Mouse (Mus musculus) MEL (cell line): Measurements from ENCODE around the gene Cfap206. TPM values are rescaled to one million over a fixed set of nuclear protein-coding genes. Genes with fewer than 3 reads are reported as not detected.
A peak's percentile ranks its signal among the peaks of the same experiment; 100 is the strongest.

Source experiments
- DNase-seq: peaks from one replicate; pipeline ENCODE4 v3.0.0; 2011; ENCODE audit warnings: low read depth, low spot score
- H3K27ac ChIP-seq: 2 replicates; pipeline ENCODE4 v1.5.1; 2012; ENCODE audit warnings: low read depth, mild to moderate bottlenecking, control low read depth, low read length, moderate library complexity; ENCODE audit not compliant: control insufficient read depth
- H3K27me3 ChIP-seq, 2 experiments: fragments of 150-350 bp in 1 of 2; sonication (generic) in 1 of 2; 2 replicates each; pipeline ENCODE4 v1.6.1; 2012; ENCODE audit warnings: low read length in 2 of 2, mild to moderate bottlenecking in 2 of 2, improper control_type of control experiment in 1 of 2, moderate library complexity in 1 of 2; ENCODE audit not compliant: insufficient read depth in 2 of 2, control insufficient read depth in 1 of 2
- H3K36me3 ChIP-seq, 2 experiments: 2 replicates each; pipeline ENCODE4 v1.6.1; 2012 to 2014; ENCODE audit warnings: low read length in 2 of 2, improper control_type of control experiment in 1 of 2, inconsistent platforms in 1 of 2, mild to moderate bottlenecking in 1 of 2; ENCODE audit not compliant: insufficient read depth in 2 of 2, control insufficient read depth in 1 of 2
- H3K4me1 ChIP-seq, 2 experiments: fragments of 150-350 bp in 1 of 2; sonication (generic) in 1 of 2; 2 replicates each; pipeline ENCODE4 v1.6.1; 2012; ENCODE audit warnings: low read length in 2 of 2, improper control_type of control experiment in 1 of 2, mild to moderate bottlenecking in 1 of 2; ENCODE audit not compliant: insufficient read depth in 2 of 2, control insufficient read depth in 1 of 2
- H3K4me3 ChIP-seq, 2 experiments: fragments of 150-350 bp in 1 of 2; sonication (generic) in 1 of 2; 2 replicates each; pipeline ENCODE4 v1.5.1; 2012; ENCODE audit warnings: low read depth in 2 of 2, low read length in 2 of 2, mild to moderate bottlenecking in 2 of 2, moderate library complexity in 2 of 2, control low read depth in 1 of 2, improper control_type of control experiment in 1 of 2; ENCODE audit not compliant: control insufficient read depth in 1 of 2, insufficient read depth in 1 of 2
- H3K79me2 ChIP-seq: 2 replicates; pipeline ENCODE4 v1.6.1; 2012; ENCODE audit warnings: mild to moderate bottlenecking, low read length, moderate library complexity; ENCODE audit not compliant: control insufficient read depth, poor library complexity, insufficient read depth
- H3K9ac ChIP-seq: 2 replicates; pipeline ENCODE4 v1.6.1; 2012; ENCODE audit warnings: low read depth, mild to moderate bottlenecking, control low read depth, low read length, moderate library complexity; ENCODE audit not compliant: control insufficient read depth, poor library complexity, severe bottlenecking
- H3K9me3 ChIP-seq: fragments of 150-350 bp; sonication (generic); replicated peaks from 2 replicates; pipeline ENCODE4 v1.6.1; 2012; ENCODE audit warnings: mild to moderate bottlenecking, low read length, improper control_type of control experiment, moderate library complexity; ENCODE audit not compliant: insufficient read depth
- CHD2 ChIP-seq: IDR thresholded peaks from 2 replicates; pipeline ENCODE4 v1.6.1; 2011; ENCODE audit warnings: low read length, improper control_type of control experiment
- CTCF ChIP-seq, 3 experiments: IDR thresholded peaks in 2 of 3; conservative IDR thresholded peaks in 1 of 3; 2 replicates each; pipeline ENCODE4 v1.5.1; 2011 to 2012; ENCODE audit warnings: low read length in 3 of 3, low read depth in 2 of 3, mild to moderate bottlenecking in 2 of 3, improper control_type of control experiment in 1 of 3, inconsistent platforms in 1 of 3, mixed read lengths in 1 of 3, moderate library complexity in 1 of 3; ENCODE audit not compliant: control insufficient read depth in 1 of 3, insufficient read depth in 1 of 3, poor library complexity in 1 of 3, severe bottlenecking in 1 of 3
- E2F4 ChIP-seq: IDR thresholded peaks from 2 replicates; pipeline ENCODE4 v1.6.1; 2011; ENCODE audit warnings: low read depth, low read length, improper control_type of control experiment, borderline replicate concordance
- ELF1 ChIP-seq: IDR thresholded peaks from 2 replicates; pipeline ENCODE4 v1.6.1; 2014; ENCODE audit warnings: low read depth, mild to moderate bottlenecking, inconsistent platforms, low read length, improper control_type of control experiment, moderate library complexity
- EP300 ChIP-seq, 2 experiments: IDR thresholded peaks; 2 replicates each; pipeline ENCODE4 v1.6.1; 2011; ENCODE audit warnings: improper control_type of control experiment in 2 of 2, low read length in 2 of 2, low read depth in 1 of 2, mild to moderate bottlenecking in 1 of 2
- ETS1 ChIP-seq: IDR thresholded peaks from 2 replicates; pipeline ENCODE4 v1.6.1; 2012; ENCODE audit warnings: low read depth, mild to moderate bottlenecking, inconsistent platforms, low read length, improper control_type of control experiment, moderate library complexity
- GABPA ChIP-seq: IDR thresholded peaks from 2 replicates; pipeline ENCODE4 v1.6.1; 2012; ENCODE audit warnings: low read depth, mild to moderate bottlenecking, inconsistent platforms, low read length, improper control_type of control experiment, moderate library complexity
- GATA1 ChIP-seq: IDR thresholded peaks from 2 replicates; pipeline ENCODE4 v1.6.1; 2011; ENCODE audit warnings: low read depth, low read length, improper control_type of control experiment
- JUND ChIP-seq: IDR thresholded peaks from 2 replicates; pipeline ENCODE4 v1.6.1; 2011; ENCODE audit warnings: low read depth, mild to moderate bottlenecking, improper control_type of control experiment, low read length
- MYB ChIP-seq: IDR thresholded peaks from 2 replicates; pipeline ENCODE4 v1.6.1; 2011; ENCODE audit warnings: mild to moderate bottlenecking, low read depth, low read length, improper control_type of control experiment
- NELFE ChIP-seq: IDR thresholded peaks from 2 replicates; pipeline ENCODE4 v1.6.1; 2011; ENCODE audit warnings: low read depth, low read length, improper control_type of control experiment
- NRF1 ChIP-seq: IDR thresholded peaks from 2 replicates; pipeline ENCODE4 v1.6.1; 2014; ENCODE audit warnings: low read depth, mild to moderate bottlenecking, inconsistent platforms, low read length, improper control_type of control experiment, moderate library complexity; ENCODE audit not compliant: poor library complexity, insufficient read depth, severe bottlenecking
- POLR2A ChIP-seq, 2 experiments: IDR thresholded peaks; 2 replicates each; pipeline ENCODE4 v1.6.1; 2011 to 2012; ENCODE audit warnings: low read length in 2 of 2, mild to moderate bottlenecking in 2 of 2, control low read depth in 1 of 2, improper control_type of control experiment in 1 of 2, low read depth in 1 of 2, moderate library complexity in 1 of 2; ENCODE audit not compliant: control insufficient read depth in 1 of 2, insufficient read depth in 1 of 2, poor library complexity in 1 of 2
- POLR2AphosphoS5 ChIP-seq: IDR thresholded peaks from 2 replicates; pipeline ENCODE4 v1.6.1; 2012; ENCODE audit warnings: low read depth, borderline replicate concordance, mild to moderate bottlenecking, inconsistent platforms, low read length, moderate library complexity, mixed read lengths
- RAD21 ChIP-seq: IDR thresholded peaks from 2 replicates; pipeline ENCODE4 v1.6.1; 2011; ENCODE audit warnings: mild to moderate bottlenecking, low read depth, low read length, improper control_type of control experiment
- RCOR1 ChIP-seq: IDR thresholded peaks from 2 replicates; pipeline ENCODE4 v1.6.1; 2012; ENCODE audit warnings: low read depth, mild to moderate bottlenecking, inconsistent platforms, low read length, improper control_type of control experiment
- SIN3A ChIP-seq: IDR thresholded peaks from 2 replicates; pipeline ENCODE4 v1.6.1; 2012; ENCODE audit warnings: low read length, improper control_type of control experiment, inconsistent platforms
- SMC3 ChIP-seq: IDR thresholded peaks from 2 replicates; pipeline ENCODE4 v1.6.1; 2011; ENCODE audit warnings: low read depth, low read length, improper control_type of control experiment
- TAL1 ChIP-seq: IDR thresholded peaks from 2 replicates; pipeline ENCODE4 v1.6.1; 2012; ENCODE audit warnings: mild to moderate bottlenecking, inconsistent platforms, low read length, moderate library complexity, mixed read lengths
- TBP ChIP-seq: IDR thresholded peaks from 2 replicates; pipeline ENCODE4 v1.8.0; 2011; ENCODE audit warnings: low read depth, low read length, improper control_type of control experiment
- TCF12 ChIP-seq: IDR thresholded peaks from 2 replicates; pipeline ENCODE4 v1.6.1; 2014; ENCODE audit warnings: low read depth, mild to moderate bottlenecking, inconsistent platforms, low read length, improper control_type of control experiment, moderate library complexity
- ZC3H11A ChIP-seq: IDR thresholded peaks from 2 replicates; pipeline ENCODE4 v1.6.1; 2012; ENCODE audit warnings: low read depth, mild to moderate bottlenecking, inconsistent platforms, low read length, improper control_type of control experiment
- ZKSCAN1 ChIP-seq: IDR thresholded peaks from 2 replicates; pipeline ENCODE4 v1.6.1; 2012; ENCODE audit warnings: low read depth, mild to moderate bottlenecking, inconsistent platforms, low read length, improper control_type of control experiment, moderate library complexity
- ZNF384 ChIP-seq: IDR thresholded peaks from 2 replicates; pipeline ENCODE4 v1.6.1; 2012; ENCODE audit warnings: low read depth, mild to moderate bottlenecking, inconsistent platforms, low read length, improper control_type of control experiment
- polyA plus RNA-seq, 2 experiments: library from polyadenylated mRNA; stranded (reverse) in 1 of 2; unstranded in 1 of 2; fragments of >175 nt in 1 of 2; fragments of >200 nt in 1 of 2; gene quantifications; 2 replicates each; pipeline versions ENCODE4 v1.2.1 to v1.2.4; 2012; ENCODE audit warnings: low replicate concordance in 2 of 2, low read depth in 1 of 2; ENCODE audit not compliant: insufficient read length in 2 of 2, insufficient read depth in 1 of 2, missing spikeins in 1 of 2
- total RNA-seq: library from RNA; depleted of rRNA; stranded (reverse); fragments of 300-350 nt; gene quantifications from 2 replicates; pipeline ENCODE4 v1.2.3, GENCODE M21; 2012

Cfap206 gene
- total and polyA plus RNA-seq, 3 experiments, result not detected

GRCm38 (mm10) chr4:34686874-34687567 is 43.0 kb downstream of the Cfap206 start, which contains the start of gene Slc35a1 (continued):
- TF ChIP-seq ZKSCAN1, result no peak
- no peak for TF ChIP-seq SMC3
- no peak; a peak in 1 of 6 replicates for TF ChIP-seq CTCF (IDR thresholded peaks at IDR 0.05 in 2 of 3, conservative IDR thresholded peaks at IDR 0.05 in 1 of 3; ENCODE audit: control insufficient read depth in 1 of 3, insufficient read depth in 1 of 3, low read depth in 2 of 3, low read length in 3 of 3, poor library complexity in 1 of 3, severe bottlenecking in 1 of 3)
- peak; percentile 62; the same call in 1 of the 2 replicates for TF ChIP-seq ETS1
- TF ChIP-seq TBP, result no peak; the same call in 1 of the 2 replicates
- no peak for TF ChIP-seq CHD2
- TF ChIP-seq NRF1, result no peak
- no peak for TF ChIP-seq JUND
- TF ChIP-seq SIN3A, result peak; percentile 68; the same call in 1 of the 2 replicates
- no peak for TF ChIP-seq POLR2AphosphoS5
- no peak for TF ChIP-seq MYB
- no peak for TF ChIP-seq ZC3H11A
- peak; percentile 49 to 81 for TF ChIP-seq POLR2A (IDR thresholded peaks at IDR 0.05; ENCODE audit: control insufficient read depth in 1 of 2, insufficient read depth in 1 of 2, low read depth in 1 of 2, low read length in 2 of 2, poor library complexity in 1 of 2)
- no peak for TF ChIP-seq TAL1
- peak; percentile 86 for TF ChIP-seq ELF1
- no peak for TF ChIP-seq GATA1
- no peak for TF ChIP-seq E2F4

GRCm38 (mm10) chr4:34680530-34680929 is 49.5 kb downstream of the Cfap206 start:
- no peaks in the 10 kb centered on the region for H3K27me3 ChIP-seq
- 0 out of 2 replicates have a peak, but pooled peaks cover 2% of the 10 kb centered on the region for H3K79me2 ChIP-seq
- H3K36me3 ChIP-seq, result peaks cover 0 to 10% of the 10 kb centered on the region in 2 experiments; a peak in 3 of 4 replicates
- no peak overlapping the region for H3K4me3 ChIP-seq
- H3K4me1 ChIP-seq, result peaks cover 5 to 6% of the 10 kb centered on the region in 2 experiments
- no peak overlapping the region for H3K27ac ChIP-seq
- peak; percentile 56 for DNase-seq
- H3K9me3 ChIP-seq, result no peaks in the 10 kb centered on the region
- TF ChIP-seq CHD2 (no peak), SMC3 (no peak), RCOR1 (no peak), GABPA (no peak), SIN3A (no peak), EP300 (IDR thresholded peaks at IDR 0.05; ENCODE audit: low read depth in 1 of 2, low read length in 2 of 2) (no peak), POLR2A (IDR thresholded peaks at IDR 0.05; ENCODE audit: control insufficient read depth in 1 of 2, insufficient read depth in 1 of 2, low read depth in 1 of 2, low read length in 2 of 2, poor library complexity in 1 of 2) (no peak), ZNF384 (peak; percentile 70), NELFE (no peak), TCF12 (no peak), CTCF (IDR thresholded peaks at IDR 0.05 in 2 of 3, conservative IDR thresholded peaks at IDR 0.05 in 1 of 3; ENCODE audit: control insufficient read depth in 1 of 3, insufficient read depth in 1 of 3, low read depth in 2 of 3, low read length in 3 of 3, poor library complexity in 1 of 3, severe bottlenecking in 1 of 3) (peak in 1 of 3 experiments; percentile 25; a peak in 2 of 6 replicates), RAD21 (peak; percentile 12)
- no peak overlapping the region for H3K9ac ChIP-seq
